Mouse (Mus musculus) 416B (cell line): ENCODE measurements around the gene Robo1.

Source experiments
- DNase-seq: peaks from one replicate; pipeline ENCODE4 v3.0.0; 2011; ENCODE audit warnings: low read depth

Gene Robo1

DNA sequence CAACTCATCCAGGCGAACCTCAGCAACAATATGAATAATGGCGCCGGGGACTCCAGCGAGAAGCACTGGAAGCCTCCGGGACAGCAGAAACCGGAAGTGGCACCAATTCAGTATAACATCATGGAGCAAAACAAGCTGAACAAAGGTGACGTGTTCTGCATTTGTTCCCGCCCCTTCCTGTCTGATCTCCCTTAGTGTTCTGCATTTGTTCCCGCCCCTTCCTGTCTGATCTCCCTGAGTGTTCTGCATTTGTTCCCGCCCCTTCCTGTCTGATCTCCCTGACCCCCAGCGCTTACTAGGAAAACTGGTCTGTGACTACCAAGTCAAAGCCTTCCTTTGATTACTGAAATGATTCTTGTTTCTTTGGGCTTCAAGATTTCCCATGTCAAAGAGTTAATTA lies 696.5 kb downstream of the Robo1 start:
- DNase-seq: no peak

DNA sequence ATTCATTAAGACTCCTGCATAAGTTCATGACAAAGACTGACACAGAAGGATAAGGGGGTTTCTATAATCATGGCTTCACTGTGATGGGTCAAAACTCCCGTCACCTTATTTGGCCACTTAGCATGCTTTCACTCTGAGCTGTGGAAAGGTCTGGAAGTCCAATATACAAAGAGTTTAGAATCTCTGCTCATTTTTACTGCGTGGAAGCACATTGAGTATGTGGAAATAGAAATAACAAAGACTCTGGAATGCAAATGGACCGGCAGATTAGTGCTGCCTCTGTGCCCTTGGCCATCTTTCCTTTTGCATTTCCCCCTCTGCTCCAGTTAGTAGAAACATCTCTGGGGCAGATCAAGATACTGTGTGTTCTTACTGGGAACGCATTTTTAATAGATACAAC lies 697.7 kb downstream of the Robo1 start:
- DNase-seq: no peak

GRCm38 (mm10) chr16:73007434-73007833 lies 699.3 kb downstream of the Robo1 start:
- no peak for DNase-seq

GRCm38 (mm10) chr16:73011313-73011712 lies 703.2 kb downstream of the Robo1 start:
- no peak for DNase-seq

DNA sequence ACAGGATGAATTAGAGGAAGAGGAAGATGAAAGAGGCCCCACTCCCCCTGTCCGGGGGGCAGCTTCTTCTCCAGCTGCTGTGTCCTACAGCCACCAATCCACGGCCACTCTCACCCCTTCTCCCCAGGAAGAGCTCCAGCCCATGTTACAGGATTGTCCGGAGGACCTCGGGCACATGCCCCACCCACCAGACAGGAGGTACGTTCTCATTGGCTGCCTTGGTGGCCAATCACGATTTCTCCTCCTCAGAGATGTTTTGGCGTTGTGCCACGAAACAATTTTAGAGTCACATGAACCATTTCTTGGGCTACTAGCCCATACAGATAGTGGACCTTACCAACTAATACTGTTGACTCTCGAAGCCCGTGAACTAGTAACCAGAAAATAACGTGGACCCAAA lies 704.8 kb downstream of the Robo1 start:
- no peak for DNase-seq

DNA sequence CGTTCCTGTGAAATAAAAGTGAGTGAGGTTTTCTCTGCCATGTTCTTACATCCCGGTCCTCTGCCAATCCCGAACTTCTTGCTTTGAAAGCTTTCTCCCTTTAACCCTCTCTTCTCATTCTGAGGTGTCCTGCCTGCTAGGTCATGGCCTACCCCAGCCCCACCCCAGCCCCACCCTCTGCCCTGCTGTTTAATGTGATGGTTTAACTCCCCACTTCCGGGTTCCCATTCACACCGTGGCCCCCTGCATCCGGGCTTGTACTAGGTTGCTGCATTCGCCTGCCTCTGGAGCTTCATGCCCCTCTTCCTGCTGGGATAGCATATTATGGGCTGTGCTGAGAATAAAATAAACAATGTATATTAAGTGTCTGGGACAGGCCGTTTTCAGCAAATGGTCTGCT lies 706.4 kb downstream of the Robo1 start:
- no peak for DNase-seq

DNA sequence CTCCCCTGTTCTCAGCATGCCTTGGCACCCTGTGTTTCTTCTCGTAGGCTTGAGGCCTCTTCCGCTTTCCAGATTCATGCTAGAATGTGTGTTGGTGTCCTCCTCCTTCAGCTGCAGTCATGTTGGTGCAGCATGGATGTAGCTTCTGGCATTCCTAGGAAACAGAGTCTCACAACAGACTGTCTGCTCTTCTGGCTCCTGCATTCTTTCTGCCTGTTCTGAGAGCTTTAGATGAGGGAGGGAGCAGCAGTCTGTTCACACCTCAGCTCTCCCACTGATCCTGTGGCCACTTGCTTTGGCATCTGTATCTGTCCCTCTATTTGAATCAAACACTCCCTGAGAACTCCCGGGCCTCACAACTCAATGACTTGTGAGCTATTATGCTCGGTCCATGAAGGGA lies 707.9 kb downstream of the Robo1 start:
- no peak for DNase-seq

- no peak for DNase-seq
These were observed 708.7 kb downstream of the Robo1 start for GRCm38 (mm10) chr16:73016801-73017200.

GRCm38 (mm10) chr16:73024326-73024725 lies 716.2 kb downstream of the Robo1 start:
- no peak for DNase-seq

- DNase-seq: no peak
These were observed 719.6 kb downstream of the Robo1 start for GRCm38 (mm10) chr16:73027692-73028091.

GRCm38 (mm10) chr16:73030999-73031398 lies 722.9 kb downstream of the Robo1 start:
- no peak for DNase-seq

GRCm38 (mm10) chr16:73035210-73035985 lies 727.3 kb downstream of the Robo1 start:
- no peak for DNase-seq

DNA sequence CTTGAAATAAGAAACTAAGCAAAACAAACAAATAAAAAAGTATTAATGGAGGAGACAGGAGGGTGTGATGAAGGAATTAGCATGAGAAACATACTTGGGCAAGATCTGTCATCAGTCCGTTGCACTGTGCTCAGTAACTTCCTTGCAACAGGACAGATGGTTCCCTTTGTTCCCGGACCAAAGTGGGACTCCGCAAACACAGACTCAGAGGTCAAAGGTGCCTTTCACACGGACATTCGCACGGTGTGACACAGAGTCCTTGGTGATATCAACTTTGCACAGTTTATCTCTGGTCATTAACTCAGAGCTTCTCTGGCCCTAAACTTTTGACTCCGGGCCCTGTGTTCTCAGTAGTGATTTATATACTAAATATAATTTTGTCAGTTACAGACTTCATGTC lies 730.4 kb downstream of the Robo1 start:
- no peak for DNase-seq

GRCm38 (mm10) chr16:73062461-73062860 lies 754.4 kb downstream of the Robo1 start:
- no peak for DNase-seq

DNA sequence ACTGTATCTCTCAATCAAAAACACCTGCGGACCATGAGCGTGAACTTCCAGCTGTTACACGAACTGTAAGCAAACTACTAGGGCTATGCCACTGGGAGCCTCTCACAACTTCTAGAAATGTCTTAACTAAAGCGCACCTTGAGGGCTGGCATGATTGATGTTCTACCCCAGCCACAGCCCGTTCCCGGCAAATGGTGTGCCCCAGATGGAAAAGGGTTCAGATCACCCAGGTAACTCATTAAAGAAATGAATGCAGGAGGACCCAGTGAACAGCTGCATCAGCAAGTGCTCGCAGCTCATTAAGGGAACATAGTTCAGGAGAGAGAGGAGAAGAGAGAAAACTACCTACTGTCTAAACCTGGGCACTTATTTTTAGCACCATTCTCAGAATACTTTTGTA lies 759.7 kb downstream of the Robo1 start:
- no peak for DNase-seq

DNA sequence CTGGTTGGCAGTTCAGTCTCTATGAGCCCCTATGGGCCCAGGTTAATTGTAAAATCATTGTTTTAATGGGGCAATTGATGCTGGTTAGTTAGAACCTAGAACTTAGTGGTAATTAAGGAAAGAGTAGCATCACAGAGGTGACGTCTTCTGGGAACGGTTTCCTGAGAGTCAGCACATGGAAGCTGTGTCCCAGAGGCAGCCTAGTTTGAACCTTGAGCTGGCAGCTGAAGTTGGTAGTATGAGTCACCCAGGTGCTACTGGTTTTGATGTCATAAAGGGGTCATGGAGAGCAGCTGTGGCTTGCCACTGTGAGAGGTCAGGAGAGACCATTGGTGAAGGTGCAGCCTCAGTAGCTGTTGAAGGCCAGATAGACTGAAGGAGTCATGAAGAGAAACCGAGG lies 763.9 kb downstream of the Robo1 start:
- no peak for DNase-seq

DNA sequence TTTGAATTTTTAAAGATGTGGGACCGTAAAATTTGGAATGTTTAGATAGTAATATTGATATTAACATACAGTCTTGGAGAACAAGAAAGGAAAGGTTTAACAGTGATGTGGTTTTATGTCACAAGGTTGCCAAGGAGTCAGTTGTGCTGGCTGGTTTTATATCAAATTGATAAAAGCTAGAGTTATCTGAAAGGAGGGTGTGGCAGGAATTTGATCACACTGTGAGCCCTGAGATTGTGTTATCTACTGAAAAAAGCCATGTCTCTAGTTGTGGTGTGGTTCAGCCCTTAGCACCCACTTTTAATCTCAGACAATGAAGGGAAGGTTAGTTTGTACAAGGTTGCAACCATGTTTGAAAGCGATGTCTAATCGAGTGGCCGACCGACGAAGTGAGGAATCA lies 764.8 kb downstream of the Robo1 start:
- no peak for DNase-seq

DNA sequence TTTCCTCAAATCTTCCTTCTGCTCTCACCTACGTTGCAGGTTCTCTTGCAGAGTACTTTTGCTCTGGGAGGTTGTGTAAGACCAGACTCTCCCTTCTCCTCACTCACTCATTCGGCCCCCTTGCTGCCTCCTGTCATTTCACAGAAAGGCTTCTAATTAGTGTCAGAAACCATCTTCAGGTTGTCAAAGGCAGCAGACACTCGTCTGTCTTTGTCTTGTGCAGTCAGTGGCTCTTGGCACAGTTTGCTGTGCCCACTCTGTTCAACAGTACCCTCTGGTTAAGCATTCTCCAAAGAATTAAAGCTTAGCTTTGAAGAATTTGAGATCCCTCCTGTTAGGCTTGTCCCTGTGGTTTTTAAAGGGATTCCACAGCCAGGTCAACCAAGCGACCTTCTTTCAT lies 774.3 kb downstream of the Robo1 start:
- DNase-seq: no peak

DNA sequence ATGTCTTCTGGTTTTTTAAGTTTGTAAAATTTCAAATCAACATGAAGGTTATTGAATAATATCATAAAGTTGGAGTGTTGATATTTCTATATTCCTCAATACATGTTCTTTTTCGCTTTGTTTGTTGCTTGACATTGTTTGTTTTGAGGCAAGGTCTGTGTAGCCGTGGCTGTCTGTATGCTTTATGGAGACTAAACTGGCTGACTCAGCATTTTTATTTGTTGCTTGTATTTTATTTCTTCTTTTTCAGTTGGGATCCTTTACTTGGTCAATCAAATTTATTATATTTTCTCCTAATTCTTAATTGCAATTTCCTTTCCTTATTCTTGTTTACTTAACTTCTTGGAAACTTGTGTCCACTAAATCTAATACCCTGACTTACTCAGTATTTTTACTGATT lies 775.0 kb downstream of the Robo1 start:
- DNase-seq: no peak
